Mouse (Mus musculus): Measurements from ENCODE around the gene Tlr13. TPM values are rescaled to one million over a fixed set of nuclear protein-coding genes. Genes with fewer than 3 reads are reported as not detected.

Tlr13 gene
- polyA plus RNA-seq, 1 experiment from 2014 or later, result 2.0 TPM

- 44% methylated on average over 5 of the region's 6 CpGs for WGBS
- no peaks in the 10 kb centered on the region for H3K4me1 ChIP-seq (ENCODE audit: insufficient read depth, low read depth, low read length)
- DNase-seq (ENCODE audit: low spot score) (peak; percentile 28), ATAC-seq (peak; percentile 65)
- H3K4me2 ChIP-seq (replicated peaks; ENCODE audit: low read depth, low read length), result peak overlapping the region; percentile 39; the same call in 1 of the 2 replicates
- no peaks in the 10 kb centered on the region for H3K36me3 ChIP-seq (ENCODE audit: insufficient read depth, low read length)
- no peak overlapping the region for H3K27ac ChIP-seq (ENCODE audit: low read length)
- H3K9ac ChIP-seq (replicated peaks; ENCODE audit: low read depth), result no peak overlapping the region
- no peaks in the 10 kb centered on the region for H3K27me3 ChIP-seq (replicated peaks; ENCODE audit: insufficient read depth, low read length)
- peak overlapping the region; percentile 23; the same call in 1 of the 2 replicates for H3K4me3 ChIP-seq (ENCODE audit: low read depth, low read length)
- TF ChIP-seq CTCF (IDR thresholded peaks at IDR 0.05) (no peak), EP300 (IDR thresholded peaks at IDR 0.05) (no peak)
- H3K9me3 ChIP-seq (ENCODE audit: low read length), result no peaks in the 10 kb centered on the region
Observed at GRCm38 (mm10) chrX:106171853-106172154, 28.8 kb downstream of the Tlr13 start.

- Histone ChIP-seq H3K9me3 (ENCODE audit: low read length) (no peaks in the 10 kb centered on the region), H3K9ac (replicated peaks; ENCODE audit: low read depth) (no peak overlapping the region), H3K27ac (ENCODE audit: low read length) (no peak overlapping the region), H3K4me3 (ENCODE audit: low read depth, low read length) (no peak overlapping the region), H3K4me2 (replicated peaks; ENCODE audit: low read depth, low read length) (no peak overlapping the region), H3K36me3 (ENCODE audit: insufficient read depth, low read length) (no peaks in the 10 kb centered on the region), H3K4me1 (ENCODE audit: insufficient read depth, low read depth, low read length) (no peaks in the 10 kb centered on the region), H3K27me3 (replicated peaks; ENCODE audit: insufficient read depth, low read length) (no peaks in the 10 kb centered on the region)
- no peak for DNase-seq (ENCODE audit: low spot score)
- no peak for ATAC-seq
- WGBS, result 50% methylated on average over 9 of the region's 9 CpGs
- TF ChIP-seq EP300 (IDR thresholded peaks at IDR 0.05) (no peak), CTCF (IDR thresholded peaks at IDR 0.05) (no peak)
Observed at GRCm38 (mm10) chrX:106176331-106176730, 33.3 kb downstream of the Tlr13 start.

- DNase-seq (ENCODE audit: low spot score), result no peak
- Histone ChIP-seq H3K9ac (replicated peaks; ENCODE audit: low read depth) (no peak overlapping the region), H3K27ac (ENCODE audit: low read length) (no peak overlapping the region), H3K9me3 (ENCODE audit: low read length) (no peaks in the 10 kb centered on the region), H3K4me2 (replicated peaks; ENCODE audit: low read depth, low read length) (no peak overlapping the region), H3K4me3 (ENCODE audit: low read depth, low read length) (no peak overlapping the region), H3K36me3 (ENCODE audit: insufficient read depth, low read length) (no peaks in the 10 kb centered on the region), H3K27me3 (replicated peaks; ENCODE audit: insufficient read depth, low read length) (no peaks in the 10 kb centered on the region), H3K4me1 (ENCODE audit: insufficient read depth, low read depth, low read length) (no peaks in the 10 kb centered on the region)
- ATAC-seq, result no peak
- 29% methylated on average over 4 of the region's 4 CpGs for WGBS
- TF ChIP-seq CTCF (IDR thresholded peaks at IDR 0.05) (no peak), EP300 (IDR thresholded peaks at IDR 0.05) (no peak)
Observed at GRCm38 (mm10) chrX:106184279-106184678, 41.3 kb downstream of the Tlr13 start.

- H3K27ac ChIP-seq (ENCODE audit: low read length), result peak overlapping the region; percentile 71; the same call in 1 of the 2 replicates
- H3K27me3 ChIP-seq (replicated peaks; ENCODE audit: insufficient read depth, low read length), result no peaks in the 10 kb centered on the region
- H3K4me1 ChIP-seq (ENCODE audit: insufficient read depth, low read depth, low read length), result no peaks in the 10 kb centered on the region
- WGBS, result 7% methylated on average over 5 of the region's 5 CpGs
- TF ChIP-seq EP300 (IDR thresholded peaks at IDR 0.05), result no peak
- TF ChIP-seq CTCF (IDR thresholded peaks at IDR 0.05), result no peak
- no peaks in the 10 kb centered on the region for H3K9me3 ChIP-seq (ENCODE audit: low read length)
- no peak for ATAC-seq
- peak; percentile 64 for DNase-seq (ENCODE audit: low spot score)
- H3K9ac ChIP-seq (replicated peaks; ENCODE audit: low read depth), result no peak overlapping the region
- no peaks in the 10 kb centered on the region for H3K36me3 ChIP-seq (ENCODE audit: insufficient read depth, low read length)
- H3K4me3 ChIP-seq (ENCODE audit: low read depth, low read length), result no peak overlapping the region
- no peak overlapping the region for H3K4me2 ChIP-seq (replicated peaks; ENCODE audit: low read depth, low read length)
Observed at GRCm38 (mm10) chrX:106185706-106186105, 42.7 kb downstream of the Tlr13 start.

- ATAC-seq (peak; percentile 98), DNase-seq (ENCODE audit: low spot score) (peak; percentile 96)
- Histone ChIP-seq H3K4me1 (ENCODE audit: insufficient read depth, low read depth, low read length) (no peaks in the 10 kb centered on the region), H3K9ac (replicated peaks; ENCODE audit: low read depth) (0 out of 2 replicates have a peak within 1 kb of the TSS, but pooled peaks have one; percentile 12), H3K36me3 (ENCODE audit: insufficient read depth, low read length) (no peaks in the 10 kb centered on the region), H3K27me3 (replicated peaks; ENCODE audit: insufficient read depth, low read length) (no peaks in the 10 kb centered on the region), H3K9me3 (ENCODE audit: low read length) (no peaks in the 10 kb centered on the region), H3K27ac (ENCODE audit: low read length) (peak within 1 kb of the TSS; percentile 71), H3K4me3 (ENCODE audit: low read depth, low read length) (peak within 1 kb of the TSS; percentile 42), H3K4me2 (replicated peaks; ENCODE audit: low read depth, low read length) (peak within 1 kb of the TSS; percentile 60)
- TF ChIP-seq EP300 (IDR thresholded peaks at IDR 0.05) (peak; percentile 55; the same call in 1 of the 2 replicates), CTCF (IDR thresholded peaks at IDR 0.05) (peak; percentile 26)
- 15% methylated on average over 37 of the region's 55 CpGs for WGBS
Observed at GRCm38 (mm10) chrX:106186713-106187649, 44.0 kb downstream of the Tlr13 start, which contains the start of gene Pgk1. Gene Pgk1 (plus strand): TSS chrX:106187100.

GRCm38 (mm10) chrX:106187737-106188136 is 44.7 kb downstream of the Tlr13 start:
- TF ChIP-seq CTCF (IDR thresholded peaks at IDR 0.05), result no peak
- TF ChIP-seq EP300 (IDR thresholded peaks at IDR 0.05), result no peak
- peak; percentile 46 for DNase-seq (ENCODE audit: low spot score)
- Histone ChIP-seq H3K9me3 (ENCODE audit: low read length) (no peaks in the 10 kb centered on the region), H3K4me1 (ENCODE audit: insufficient read depth, low read depth, low read length) (no peaks in the 10 kb centered on the region), H3K4me3 (ENCODE audit: low read depth, low read length) (peak overlapping the region; percentile 42), H3K4me2 (replicated peaks; ENCODE audit: low read depth, low read length) (peak overlapping the region; percentile 60), H3K9ac (replicated peaks; ENCODE audit: low read depth) (0 out of 2 replicates have a peak overlapping the region, but pooled peaks have one; percentile 12), H3K27me3 (replicated peaks; ENCODE audit: insufficient read depth, low read length) (no peaks in the 10 kb centered on the region), H3K36me3 (ENCODE audit: insufficient read depth, low read length) (no peaks in the 10 kb centered on the region), H3K27ac (ENCODE audit: low read length) (peak overlapping the region; percentile 47; the same call in 1 of the 2 replicates)
- WGBS, result 19% methylated on average over 12 of the region's 12 CpGs
- ATAC-seq, result no peak
